Mouse (Mus musculus): Measurements from ENCODE around the gene Chac1. TPM values are rescaled to one million over a fixed set of nuclear protein-coding genes. Genes with fewer than 3 reads are reported as not detected.

Gene Chac1
- polyA plus RNA-seq, 1 experiment = 8.1 TPM

DNA sequence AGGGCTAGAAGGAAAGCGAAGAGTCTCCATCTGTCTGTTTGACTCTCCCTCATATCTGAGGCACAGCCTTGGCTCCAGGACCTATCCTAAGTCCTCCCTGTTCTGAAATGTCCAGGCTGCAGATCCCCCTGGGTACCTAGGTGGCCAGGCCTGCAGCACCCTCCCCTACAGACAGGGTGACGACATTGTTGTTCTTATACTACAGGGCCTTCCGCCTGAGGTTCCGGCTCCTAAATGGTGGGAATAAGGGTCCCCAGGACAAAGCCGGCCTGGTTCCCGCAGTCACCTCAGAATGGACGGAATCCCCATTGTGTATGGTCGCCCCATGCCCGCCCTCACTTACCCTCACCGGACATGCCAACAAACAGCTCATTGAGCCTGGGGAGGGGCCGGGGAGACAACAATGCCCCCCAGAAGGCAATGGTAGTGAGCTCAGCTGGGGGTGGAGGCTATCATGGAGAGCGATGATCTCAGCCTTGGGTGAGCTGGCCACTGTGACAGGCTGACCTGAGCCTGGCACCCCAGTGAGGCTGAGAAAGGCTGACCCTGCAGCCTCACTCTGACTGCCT lies 36.2 kb upstream of the Chac1 start:
- Histone ChIP-seq H3K4me3 (replicated peaks; ENCODE audit: insufficient read depth, low read depth, low read length) (no peak overlapping the region), H3K4me1 (ENCODE audit: control insufficient read depth, insufficient read depth, low read length) (no peaks in the 10 kb centered on the region), H3K27ac (ENCODE audit: insufficient read depth, low read length) (no peak overlapping the region), H3K27me3 (ENCODE audit: control insufficient read depth, insufficient read depth, low read length) (no peaks in the 10 kb centered on the region)
- TF ChIP-seq CTCF (IDR thresholded peaks at IDR 0.05; ENCODE audit: borderline replicate concordance, insufficient read depth, low read depth, low read length) (no peak), POLR2A (IDR thresholded peaks at IDR 0.05; ENCODE audit: borderline replicate concordance, insufficient read depth, low read length) (no peak)
- DNase-seq = no peak
- WGBS = 71% methylated on average over 12 of the region's 12 CpGs

GRCm38 (mm10) chr2:119318043-119318710 lies 32.9 kb upstream of the Chac1 start:
- Histone ChIP-seq H3K27ac (ENCODE audit: insufficient read depth, low read length) (no peak overlapping the region), H3K27me3 (ENCODE audit: control insufficient read depth, insufficient read depth, low read length) (no peaks in the 10 kb centered on the region), H3K4me3 (replicated peaks; ENCODE audit: insufficient read depth, low read depth, low read length) (no peak overlapping the region), H3K4me1 (ENCODE audit: control insufficient read depth, insufficient read depth, low read length) (no peaks in the 10 kb centered on the region; the same call in 1 of the 2 replicates)
- TF ChIP-seq CTCF (IDR thresholded peaks at IDR 0.05; ENCODE audit: borderline replicate concordance, insufficient read depth, low read depth, low read length) = no peak
- no peak for TF ChIP-seq POLR2A (IDR thresholded peaks at IDR 0.05; ENCODE audit: borderline replicate concordance, insufficient read depth, low read length)
- 71% methylated on average over 3 of the region's 3 CpGs for WGBS
- no peak for DNase-seq

DNA sequence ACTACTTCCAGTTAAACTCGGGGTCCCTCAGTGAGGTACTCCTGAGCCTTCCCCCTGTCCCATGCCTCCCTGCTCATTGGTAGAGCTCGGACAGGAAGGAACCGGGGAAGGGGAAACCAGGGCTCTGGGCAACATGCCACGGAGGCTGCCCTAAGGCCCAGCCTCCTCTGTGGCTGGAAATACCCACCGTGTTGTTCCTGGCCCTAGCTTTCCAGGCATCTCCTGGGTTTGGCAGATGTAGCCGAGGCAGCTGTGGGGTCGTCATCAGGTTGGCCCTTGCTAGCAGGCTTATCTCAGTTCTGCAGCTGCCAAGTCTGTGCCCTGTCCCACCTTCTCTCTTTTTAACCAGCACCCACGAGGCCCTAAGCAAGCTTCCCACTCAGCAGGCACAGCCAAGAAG lies 30.5 kb upstream of the Chac1 start:
- TF ChIP-seq CTCF (IDR thresholded peaks at IDR 0.05; ENCODE audit: borderline replicate concordance, insufficient read depth, low read depth, low read length) = no peak
- no peak for TF ChIP-seq POLR2A (IDR thresholded peaks at IDR 0.05; ENCODE audit: borderline replicate concordance, insufficient read depth, low read length)
- no peak for DNase-seq
- H3K27me3 ChIP-seq (ENCODE audit: control insufficient read depth, insufficient read depth, low read length) = no peaks in the 10 kb centered on the region
- 69% methylated on average over 8 of the region's 8 CpGs for WGBS
- H3K27ac ChIP-seq (ENCODE audit: insufficient read depth, low read length) = no peak overlapping the region
- peaks cover 7% of the 10 kb centered on the region; the same call in 1 of the 2 replicates for H3K4me1 ChIP-seq (ENCODE audit: control insufficient read depth, insufficient read depth, low read length)
- no peak overlapping the region for H3K4me3 ChIP-seq (replicated peaks; ENCODE audit: insufficient read depth, low read depth, low read length)

- no peak for TF ChIP-seq POLR2A (IDR thresholded peaks at IDR 0.05; ENCODE audit: borderline replicate concordance, insufficient read depth, low read length)
- WGBS = 15% methylated on average over 48 of the region's 48 CpGs
- no peak overlapping the region for H3K4me3 ChIP-seq (replicated peaks; ENCODE audit: insufficient read depth, low read depth, low read length)
Observed at GRCm38 (mm10) chr2:119321771-119322586, 29.1 kb upstream of the Chac1 start.

DNA sequence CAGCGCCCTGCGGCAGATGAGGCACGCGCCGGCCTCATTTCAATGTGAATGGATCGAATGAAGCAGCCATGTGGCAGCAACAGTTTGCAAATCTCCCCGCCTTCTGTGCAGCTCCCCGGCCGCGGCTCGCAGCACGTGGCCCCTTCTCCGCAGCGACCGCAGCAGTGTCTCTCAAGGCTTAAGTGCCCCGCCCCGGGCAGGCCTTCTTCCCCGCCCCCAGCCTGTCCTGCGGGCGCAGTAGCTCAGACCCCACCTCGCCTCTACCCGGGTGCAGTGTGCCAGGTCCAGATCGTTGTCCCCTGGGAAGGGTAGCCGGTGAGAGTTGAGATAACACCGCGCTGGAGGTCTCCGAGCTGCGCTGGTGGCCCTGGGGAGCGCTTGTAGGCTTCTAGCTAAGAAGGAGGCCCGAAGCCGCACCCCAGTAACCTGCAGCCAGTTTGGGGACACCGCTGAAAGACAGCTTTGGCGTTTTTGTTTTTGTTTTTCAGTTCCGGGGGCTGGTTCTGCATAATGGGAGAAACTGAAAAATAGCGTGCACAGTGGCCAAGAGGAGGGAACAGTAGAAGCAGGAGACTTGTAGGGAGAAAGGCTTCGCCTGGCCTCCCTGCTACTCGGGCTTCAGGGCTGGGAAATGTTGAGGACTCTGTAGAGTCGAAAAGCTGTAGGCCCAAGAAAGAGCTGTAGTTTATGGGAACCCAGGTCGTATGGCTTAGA lies 28.3 kb upstream of the Chac1 start:
- H3K27ac ChIP-seq (ENCODE audit: insufficient read depth, low read length) = no peak overlapping the region
- peaks cover 7% of the 10 kb centered on the region for H3K4me1 ChIP-seq (ENCODE audit: control insufficient read depth, insufficient read depth, low read length)
- no peak overlapping the region for H3K4me3 ChIP-seq (replicated peaks; ENCODE audit: insufficient read depth, low read depth, low read length)
- H3K27me3 ChIP-seq (ENCODE audit: control insufficient read depth, insufficient read depth, low read length) = no peaks in the 10 kb centered on the region
- peak; percentile 45 to 54 for DNase-seq
- TF ChIP-seq CTCF (IDR thresholded peaks at IDR 0.05; ENCODE audit: borderline replicate concordance, insufficient read depth, low read depth, low read length) = no peak
- no peak for TF ChIP-seq POLR2A (IDR thresholded peaks at IDR 0.05; ENCODE audit: borderline replicate concordance, insufficient read depth, low read length)
- 26% methylated on average over 39 of the region's 39 CpGs for WGBS

More at GRCm38 (mm10) chr2:119321771-119322586, 29.1 kb upstream of the Chac1 start:
- no peaks in the 10 kb centered on the region for H3K27me3 ChIP-seq (ENCODE audit: control insufficient read depth, insufficient read depth, low read length)
- H3K4me1 ChIP-seq (ENCODE audit: control insufficient read depth, insufficient read depth, low read length) = peaks cover 7% of the 10 kb centered on the region; the same call in 1 of the 2 replicates
- no peak for DNase-seq
- H3K27ac ChIP-seq (ENCODE audit: insufficient read depth, low read length) = no peak overlapping the region

DNA sequence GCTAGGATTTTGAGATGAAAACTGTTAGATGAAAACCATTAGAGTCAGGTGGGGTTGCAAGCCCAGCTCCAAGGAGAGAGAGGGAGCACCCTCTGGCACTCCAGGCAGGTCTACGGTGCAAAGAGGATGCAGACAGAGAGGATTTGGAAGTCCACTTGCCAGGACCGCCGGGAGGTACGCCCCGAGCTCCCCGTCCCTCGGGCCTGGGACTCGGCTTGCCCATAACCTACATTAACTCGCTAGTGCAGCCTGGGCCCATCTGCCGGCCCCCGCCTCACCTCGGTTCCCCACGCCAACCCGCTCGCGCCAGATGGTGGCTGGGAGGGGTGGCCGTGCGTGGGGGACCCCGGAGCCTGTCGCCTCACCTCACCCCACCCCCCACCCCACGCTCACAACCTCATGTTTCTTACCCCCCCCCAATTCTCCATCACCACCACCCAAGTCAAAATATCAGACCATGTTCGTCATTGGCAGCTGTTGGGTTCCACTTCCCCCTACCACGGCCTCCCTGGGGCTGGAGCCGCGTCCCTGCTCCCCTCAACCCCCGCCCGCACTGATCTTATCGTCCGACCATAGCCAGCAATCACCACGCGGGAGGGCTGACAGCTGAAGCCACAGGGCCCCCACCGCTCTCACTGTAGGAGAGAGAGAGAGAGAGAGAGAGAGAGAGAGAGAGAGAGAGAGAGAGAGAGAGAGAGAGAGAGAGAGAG lies 27.0 kb upstream of the Chac1 start:
- Histone ChIP-seq H3K4me1 (ENCODE audit: control insufficient read depth, insufficient read depth, low read length) (peaks cover 16% of the 10 kb centered on the region), H3K27me3 (ENCODE audit: control insufficient read depth, insufficient read depth, low read length) (no peaks in the 10 kb centered on the region), H3K27ac (ENCODE audit: insufficient read depth, low read length) (no peak overlapping the region), H3K4me3 (replicated peaks; ENCODE audit: insufficient read depth, low read depth, low read length) (no peak overlapping the region)
- DNase-seq = no peak
- TF ChIP-seq POLR2A (IDR thresholded peaks at IDR 0.05; ENCODE audit: borderline replicate concordance, insufficient read depth, low read length) = no peak
- TF ChIP-seq CTCF (IDR thresholded peaks at IDR 0.05; ENCODE audit: borderline replicate concordance, insufficient read depth, low read depth, low read length) = no peak
- 36% methylated on average over 31 of the region's 32 CpGs for WGBS
